Mouse (Mus musculus) limb, embryonic 11.5 days (tissue): ENCODE measurements around the gene Vmn1r169. TPM values are rescaled to one million over a fixed set of nuclear protein-coding genes. Genes with fewer than 3 reads are reported as not detected.
"Not testable (repeated sequence)": the region's sequence is repeated elsewhere in the genome, so short reads cannot be mapped to it uniquely, and the experiment has no call there.

ENCODE experiments used
- ATAC-seq: fragments of 200-750 bp; cut with Nextera tagmentation; 2 replicates; pipeline ENCODE4 v1.8.0; 2017; ENCODE audit warnings: low read depth; ENCODE audit not compliant: insufficient number of reproducible peaks, low FRiP score, low TSS enrichment
- DNase-seq: peaks from one replicate; pipeline ENCODE4 v3.0.0-alpha.2; 2015; ENCODE audit warnings: low spot score
- H3K27ac ChIP-seq: fragments of 300-500 bp; sonication (generic); replicated peaks from 2 replicates; pipeline ENCODE4 v1.5.1; 2014; ENCODE audit warnings: low read depth, mild to moderate bottlenecking, low read length
- H3K27me3 ChIP-seq: fragments of 300-500 bp; sonication (generic); 2 replicates; pipeline ENCODE4 v1.6.1; 2014; ENCODE audit warnings: mild to moderate bottlenecking, low read length, mixed read lengths; ENCODE audit not compliant: control insufficient read depth, insufficient read depth
- H3K36me3 ChIP-seq: fragments of 300-500 bp; sonication (generic); 2 replicates; pipeline ENCODE4 v1.6.1; 2014; ENCODE audit warnings: mild to moderate bottlenecking, low read length, moderate library complexity, mixed read lengths; ENCODE audit not compliant: control insufficient read depth, insufficient read depth
- H3K4me1 ChIP-seq: fragments of 300-500 bp; sonication (generic); 2 replicates; pipeline ENCODE4 v1.6.1; 2014; ENCODE audit warnings: low read length, mixed read lengths; ENCODE audit not compliant: control insufficient read depth, insufficient read depth
- H3K4me2 ChIP-seq: fragments of 300-500 bp; sonication (generic); 2 replicates; pipeline ENCODE4 v1.6.1; 2014; ENCODE audit warnings: low read depth, mild to moderate bottlenecking, moderate library complexity; ENCODE audit not compliant: severe bottlenecking
- H3K4me3 ChIP-seq: fragments of 300-500 bp; sonication (generic); 2 replicates; pipeline ENCODE4 v1.5.1; 2014; ENCODE audit warnings: low read depth, low read length
- H3K9ac ChIP-seq: fragments of 300-500 bp; sonication (generic); 2 replicates; pipeline ENCODE4 v1.6.1; 2014; ENCODE audit warnings: mild to moderate bottlenecking, low read length
- H3K9me3 ChIP-seq: fragments of 300-500 bp; sonication (generic); 2 replicates; pipeline ENCODE4 v1.6.1; 2016; ENCODE audit warnings: low read length; ENCODE audit not compliant: control insufficient read depth
- WGBS: fragments of 180-500 bp; shearing (Covaris S2); extraction: QIAGEN DNeasy Blood & Tissue Kit; methylation state at CpG from one replicate; pipeline ENCODE4 v1.1.7; 2014; 5-methylcytosine and 5-hydroxymethylcytosine counted together
- polyA plus RNA-seq: library from polyadenylated mRNA; unstranded; fragments of >200 nt; fragmentation: Nextera tagmentation; extraction: Ambion mirVana; gene quantifications from 2 replicates; pipeline ENCODE4 v1.2.1, GENCODE M21; 2014

Gene Vmn1r169
- not detected in 2 replicates for polyA plus RNA-seq

DNA sequence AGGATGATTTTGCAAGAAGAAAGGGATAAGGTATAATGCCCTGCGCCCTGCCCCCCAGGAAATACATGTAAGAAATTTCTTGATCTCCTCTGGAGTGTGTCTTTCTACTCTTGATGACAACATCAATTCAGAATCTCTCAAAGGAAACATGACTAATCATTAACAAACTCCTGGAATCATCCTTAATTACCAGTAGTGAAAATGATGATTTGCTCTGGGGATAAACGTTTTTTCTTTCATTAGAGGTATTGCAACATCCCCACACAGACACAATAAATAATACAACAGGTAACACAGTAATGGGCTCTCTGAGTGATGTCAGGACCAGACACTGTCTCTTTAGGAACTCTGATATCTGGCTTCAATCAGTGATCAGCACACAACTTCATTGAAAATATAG lies at the start of gene Vmn1r169:
Gene Vmn1r169 (plus strand): TSS at position 301 of the 400 bp plus-strand sequence.
- not testable (repeated sequence) for H3K9ac ChIP-seq, H3K9me3 ChIP-seq, H3K4me2 ChIP-seq, H3K27me3 ChIP-seq, DNase-seq, H3K36me3 ChIP-seq, H3K27ac ChIP-seq, ATAC-seq, H3K4me1 ChIP-seq, H3K4me3 ChIP-seq
- 77% methylated on average over 1 of the region's 2 CpGs for WGBS

DNA sequence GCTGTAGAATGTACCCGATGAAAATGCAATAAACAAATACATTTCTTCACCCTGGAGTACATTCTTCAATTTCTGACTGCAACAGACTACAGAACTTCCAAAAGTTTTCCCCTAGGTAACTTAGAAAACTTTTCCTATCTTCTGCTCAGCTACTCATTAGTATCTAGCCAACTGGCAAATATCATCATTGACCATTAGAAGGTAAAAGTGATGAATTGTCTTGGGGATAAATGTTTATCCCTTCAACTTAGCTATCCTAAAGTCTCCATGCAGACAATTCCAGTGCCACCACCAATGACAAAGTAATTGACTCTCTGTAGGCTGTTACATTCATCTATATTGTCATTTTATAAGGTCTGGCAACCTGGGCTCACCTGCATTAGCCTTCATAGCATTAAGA lies 35.9 kb upstream of the Vmn1r169 start, which contains the start of gene Vmn1r168:
Gene Vmn1r168 (plus strand): TSS at position 301 of the 400 bp plus-strand sequence.
- not testable (repeated sequence) for ATAC-seq, H3K27ac ChIP-seq, DNase-seq, H3K36me3 ChIP-seq, H3K9me3 ChIP-seq, H3K4me1 ChIP-seq, H3K27me3 ChIP-seq, H3K9ac ChIP-seq, H3K4me2 ChIP-seq, H3K4me3 ChIP-seq
- WGBS = no CpG with 5 or more reads among the region's 1 CpGs

DNA sequence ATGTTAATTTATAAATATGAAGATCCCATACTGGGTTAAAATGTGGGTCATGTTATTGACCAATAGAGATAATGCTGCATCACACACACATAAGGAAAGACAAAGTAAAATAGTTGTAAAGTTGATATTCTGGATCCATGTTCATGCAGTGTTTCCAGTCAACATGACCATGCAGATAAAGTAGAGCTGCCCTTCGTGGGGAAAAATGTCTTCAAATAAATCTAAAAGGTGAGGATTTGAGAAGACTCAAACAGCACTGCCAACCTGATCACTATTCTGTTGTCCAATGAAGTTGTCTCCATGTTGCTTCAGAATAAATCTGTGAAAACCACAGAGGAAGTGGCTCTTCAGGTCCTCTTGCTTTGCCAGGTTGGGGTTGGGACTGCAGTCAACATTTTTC lies 30.5 kb downstream of the Vmn1r169 start, which contains the start of gene Vmn1r170:
Gene Vmn1r170 (plus strand): TSS at position 301 of the 400 bp plus-strand sequence.
- H3K27ac ChIP-seq = not testable (repeated sequence)
- WGBS = 44% methylated on average over 1 of the region's 1 CpGs

More for the DNA sequence above, 30.5 kb downstream of the Vmn1r169 start, which contains the start of gene Vmn1r170:
- not testable (repeated sequence) for H3K9ac ChIP-seq, H3K4me1 ChIP-seq, ATAC-seq, DNase-seq, H3K4me2 ChIP-seq, H3K27me3 ChIP-seq, H3K4me3 ChIP-seq, H3K36me3 ChIP-seq, H3K9me3 ChIP-seq

Other genes starting within 250 kb of the Vmn1r169 start
- not detected in 2 replicates for gene Nlrp5, start 189.6 kb upstream of the Vmn1r169 start, polyA plus RNA-seq
- not detected in 2 replicates for gene Vmn1r167, start 68.3 kb upstream of the Vmn1r169 start, polyA plus RNA-seq
- gene Vmn1r168, start 35.8 kb upstream of the Vmn1r169 start, polyA plus RNA-seq = not detected in 2 replicates
- gene Vmn1r170, start 30.6 kb downstream of the Vmn1r169 start, polyA plus RNA-seq = not detected in 2 replicates
- not detected in 2 replicates for gene Vmn1r171, start 55.2 kb downstream of the Vmn1r169 start, polyA plus RNA-seq
- not detected in 2 replicates for gene Vmn1r172, start 82.8 kb downstream of the Vmn1r169 start, polyA plus RNA-seq
- not detected in 2 replicates for gene Vmn1r173, start 125.2 kb downstream of the Vmn1r169 start, polyA plus RNA-seq
- gene Vmn1r174, start 176.7 kb downstream of the Vmn1r169 start, polyA plus RNA-seq = not detected in 2 replicates
- gene Vmn1r175, start 235.1 kb downstream of the Vmn1r169 start, polyA plus RNA-seq = not detected in 2 replicates